Mouse (Mus musculus) midbrain, embryonic 12.5 days (tissue): ENCODE results near the gene Farp1. TPM values are rescaled to one million over a fixed set of nuclear protein-coding genes. Genes with fewer than 3 reads are reported as not detected.

Source experiments
- ATAC-seq: fragments of 200-750 bp; cut with Nextera tagmentation; 2 replicates; pipeline ENCODE4 v1.8.0; 2017; ENCODE audit warnings: low read depth, moderate TSS enrichment, moderate library complexity; ENCODE audit not compliant: low FRiP score
- H3K27ac ChIP-seq: fragments of 300-500 bp; sonication (generic); replicated peaks from 2 replicates; pipeline ENCODE4 v1.5.1; 2016; ENCODE audit warnings: mild to moderate bottlenecking
- H3K27me3 ChIP-seq: fragments of 300-500 bp; sonication (generic); 2 replicates; pipeline ENCODE4 v1.6.1; 2016; ENCODE audit warnings: mild to moderate bottlenecking
- H3K36me3 ChIP-seq: fragments of 300-500 bp; sonication (generic); 2 replicates; pipeline ENCODE4 v1.6.1; 2016
- H3K4me1 ChIP-seq: fragments of 300-500 bp; sonication (generic); 2 replicates; pipeline ENCODE4 v1.6.1; 2016
- H3K4me2 ChIP-seq: fragments of 300-500 bp; sonication (generic); replicated peaks from 2 replicates; pipeline ENCODE4 v1.6.1; 2016; ENCODE audit warnings: mild to moderate bottlenecking, moderate library complexity
- H3K4me3 ChIP-seq: fragments of 300-500 bp; sonication (generic); 2 replicates; pipeline ENCODE4 v1.5.1; 2016; ENCODE audit warnings: mild to moderate bottlenecking
- H3K9ac ChIP-seq: fragments of 300-500 bp; sonication (generic); replicated peaks from 2 replicates; pipeline ENCODE4 v1.6.1; 2016; ENCODE audit warnings: mild to moderate bottlenecking, moderate library complexity
- H3K9me3 ChIP-seq: fragments of 300-500 bp; sonication (generic); 2 replicates; pipeline ENCODE4 v1.6.1; 2016; ENCODE audit warnings: mild to moderate bottlenecking
- WGBS: fragments of 180-500 bp; shearing (Covaris S2); methylation state at CpG from one replicate; pipeline ENCODE4 v1.1.7; 2016; 5-methylcytosine and 5-hydroxymethylcytosine counted together
- polyA plus RNA-seq: library from polyadenylated mRNA; unstranded; fragments of >200 nt; fragmentation: Nextera tagmentation; extraction: Ambion mirVana; gene quantifications from 2 replicates; pipeline ENCODE4 v1.2.1, GENCODE M21; 2016

Gene Farp1
- polyA plus RNA-seq, 1 experiment from 2014 or later, result 26.5 TPM

DNA sequence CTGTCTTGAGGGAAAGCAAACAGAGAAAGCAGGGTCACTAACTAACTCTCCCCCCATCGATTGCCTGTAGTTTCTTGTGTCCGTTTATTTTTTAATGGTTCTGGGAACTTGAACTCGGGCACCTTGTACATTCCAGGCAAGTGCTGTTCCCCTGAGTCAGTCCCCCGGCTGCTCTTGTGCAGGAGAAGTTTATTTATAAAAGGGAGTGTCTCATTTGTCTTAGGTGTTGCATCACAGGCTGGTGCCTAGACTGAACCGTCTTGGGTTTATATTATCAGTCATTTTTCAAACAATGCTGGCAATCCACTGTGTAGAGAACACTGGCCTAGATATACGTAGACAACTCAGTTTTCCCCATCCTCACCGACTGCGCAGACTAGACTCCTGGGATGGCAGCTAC, 204.4 kb downstream of the Farp1 start:
- H3K27ac ChIP-seq, result no peak overlapping the region
- no peak overlapping the region for H3K4me2 ChIP-seq
- no peak overlapping the region for H3K4me3 ChIP-seq
- ATAC-seq, result no peak
- WGBS, result 84% methylated on average over 8 of the region's 8 CpGs
- H3K36me3 ChIP-seq, result peaks cover 38% of the 10 kb centered on the region
- no peaks in the 10 kb centered on the region for H3K27me3 ChIP-seq
- H3K4me1 ChIP-seq, result peaks cover 20% of the 10 kb centered on the region; the same call in 1 of the 2 replicates
- no peaks in the 10 kb centered on the region for H3K9me3 ChIP-seq
- H3K9ac ChIP-seq, result no peak overlapping the region

DNA sequence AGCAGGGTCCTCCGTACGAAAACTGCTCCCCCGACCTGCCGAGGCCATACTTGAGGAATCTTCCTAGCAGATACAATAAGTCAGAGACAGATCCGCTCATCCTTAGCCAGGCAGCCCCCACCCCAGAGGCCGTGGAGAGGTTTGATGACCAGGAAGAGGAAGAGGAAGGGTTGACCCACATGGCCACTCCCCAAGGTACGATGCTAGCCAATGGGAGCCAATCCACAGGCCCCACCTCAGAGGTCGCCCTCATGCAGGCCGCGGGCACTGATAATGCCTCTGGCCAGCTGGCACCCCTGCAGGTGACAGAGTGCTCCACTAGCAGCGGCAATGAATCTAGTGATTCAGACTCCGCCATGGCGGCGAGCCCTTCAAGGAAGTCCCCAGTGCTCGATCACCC, 209.1 kb downstream of the Farp1 start:
- Histone ChIP-seq H3K4me3 (no peak overlapping the region), H3K4me2 (no peak overlapping the region), H3K9me3 (no peaks in the 10 kb centered on the region), H3K4me1 (peaks cover 12% of the 10 kb centered on the region), H3K9ac (no peak overlapping the region), H3K27ac (no peak overlapping the region), H3K27me3 (no peaks in the 10 kb centered on the region), H3K36me3 (peaks cover 33% of the 10 kb centered on the region)
- ATAC-seq, result no peak
- WGBS, result 97% methylated on average over 15 of the region's 15 CpGs

DNA sequence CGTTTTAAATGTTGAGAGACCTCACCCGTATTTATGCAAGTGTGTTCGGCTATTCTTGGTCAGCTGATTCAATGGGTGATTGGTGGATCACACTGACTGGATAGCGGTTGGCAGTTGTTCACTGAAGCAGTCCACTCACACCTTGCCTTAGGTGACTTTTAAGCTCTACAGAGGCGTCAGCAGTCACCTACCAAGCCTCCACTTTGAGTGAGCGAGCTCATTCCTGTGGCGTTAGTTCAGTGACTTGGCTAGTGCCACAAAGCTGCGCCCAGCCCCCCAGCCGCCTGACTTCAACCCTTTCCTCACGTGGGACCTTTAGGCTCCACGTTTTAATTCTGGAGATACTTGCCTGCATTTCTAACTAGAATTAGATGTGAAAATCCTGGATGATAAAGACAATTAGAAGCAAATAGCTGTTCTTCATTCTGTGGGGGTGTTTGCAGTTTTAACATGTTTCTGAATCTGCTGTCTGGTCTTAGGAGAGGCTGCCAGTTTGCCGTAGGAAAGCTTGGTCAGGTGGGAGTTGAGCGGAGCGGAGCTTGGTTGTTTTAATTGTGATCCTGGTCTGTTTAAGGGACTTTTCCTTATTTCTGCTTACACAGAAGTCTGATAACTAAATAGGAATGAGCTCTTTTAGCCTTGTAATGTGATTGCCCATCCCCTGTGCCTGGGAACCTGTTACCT, 211.2 kb downstream of the Farp1 start:
- peaks cover 12% of the 10 kb centered on the region for H3K4me1 ChIP-seq
- no peak overlapping the region for H3K4me2 ChIP-seq
- ATAC-seq, result no peak
- peaks cover 22% of the 10 kb centered on the region for H3K36me3 ChIP-seq
- no peak overlapping the region for H3K27ac ChIP-seq
- H3K27me3 ChIP-seq, result no peaks in the 10 kb centered on the region
- no peak overlapping the region for H3K9ac ChIP-seq
- H3K9me3 ChIP-seq, result no peaks in the 10 kb centered on the region
- 80% methylated on average over 14 of the region's 14 CpGs for WGBS
- H3K4me3 ChIP-seq, result no peak overlapping the region

DNA sequence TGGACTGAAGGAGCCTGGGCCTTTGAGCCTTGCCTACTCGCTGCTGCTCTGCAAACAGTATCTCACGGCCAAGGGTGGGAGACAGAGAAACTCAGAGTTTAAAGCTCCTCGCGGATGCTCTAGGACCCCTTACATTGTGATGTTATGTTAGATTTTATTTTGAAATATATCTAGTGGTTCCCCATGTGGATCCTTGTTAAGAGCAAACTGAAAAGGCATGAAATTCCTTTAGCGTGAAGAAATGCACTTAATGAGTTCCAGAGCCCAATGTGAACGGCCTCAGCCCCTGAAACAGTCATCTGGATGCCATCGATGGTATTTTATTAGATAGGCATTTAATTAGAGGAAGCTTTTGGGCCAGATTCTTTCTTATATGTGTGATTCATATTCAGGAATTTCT, 212.3 kb downstream of the Farp1 start:
- Histone ChIP-seq H3K27ac (no peak overlapping the region), H3K9me3 (no peaks in the 10 kb centered on the region), H3K9ac (peak overlapping the region; percentile 1; the same call in 1 of the 2 replicates), H3K4me1 (peaks cover 12% of the 10 kb centered on the region), H3K4me2 (no peak overlapping the region), H3K27me3 (no peaks in the 10 kb centered on the region), H3K36me3 (peaks cover 14% of the 10 kb centered on the region), H3K4me3 (no peak overlapping the region)
- 66% methylated on average over 7 of the region's 7 CpGs for WGBS
- no peak for ATAC-seq

DNA sequence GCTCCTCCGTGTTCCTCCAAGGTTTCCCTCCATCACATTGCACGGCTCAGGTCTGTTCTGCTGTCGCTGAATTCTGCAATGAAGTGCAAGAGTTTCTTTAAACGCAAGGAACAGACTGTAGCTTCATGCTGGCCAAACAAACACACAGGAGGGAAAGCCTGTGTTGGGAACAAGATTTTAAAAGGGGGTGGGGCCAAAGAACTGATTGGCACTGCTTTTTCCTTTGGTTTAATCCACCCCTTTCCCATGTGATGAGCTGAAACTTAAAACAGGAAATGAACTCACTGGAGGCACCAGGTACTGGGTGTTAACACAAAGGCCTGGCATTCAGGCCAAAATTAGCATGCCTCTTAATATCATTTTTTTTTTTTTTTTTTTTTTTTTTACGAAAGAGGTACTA, 213.3 kb downstream of the Farp1 start:
- Histone ChIP-seq H3K27ac (no peak overlapping the region), H3K4me2 (no peak overlapping the region), H3K9me3 (no peaks in the 10 kb centered on the region), H3K9ac (no peak overlapping the region), H3K36me3 (peaks cover 12% of the 10 kb centered on the region), H3K27me3 (no peaks in the 10 kb centered on the region), H3K4me3 (no peak overlapping the region), H3K4me1 (peaks cover 12% of the 10 kb centered on the region)
- ATAC-seq, result no peak
- WGBS, result 85% methylated on average over 5 of the region's 5 CpGs

DNA sequence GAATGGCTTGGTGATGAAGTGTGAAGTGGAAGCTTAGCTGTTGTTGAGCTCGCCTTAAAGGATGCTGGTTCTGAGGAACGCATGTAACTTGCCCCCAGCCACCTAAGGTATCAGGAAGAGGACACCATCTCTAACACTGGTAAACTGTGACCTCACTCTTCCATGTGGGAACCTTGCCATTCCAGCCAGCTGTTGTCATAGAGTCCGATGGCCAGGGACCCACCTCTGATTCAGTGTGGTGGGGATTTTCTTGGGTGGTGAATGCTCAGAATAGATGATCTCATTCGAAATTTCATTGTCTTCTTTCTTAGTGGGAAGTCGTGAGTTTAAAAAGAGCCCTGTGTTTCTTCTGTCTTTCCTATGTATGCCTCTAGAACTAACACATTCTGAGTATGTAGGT, 216.1 kb downstream of the Farp1 start:
- no peak overlapping the region for H3K4me2 ChIP-seq
- no peak for ATAC-seq
- no peaks in the 10 kb centered on the region for H3K36me3 ChIP-seq
- 79% methylated on average over 5 of the region's 5 CpGs for WGBS
- no peak overlapping the region for H3K4me3 ChIP-seq
- no peak overlapping the region for H3K27ac ChIP-seq
- H3K9me3 ChIP-seq, result no peaks in the 10 kb centered on the region
- no peak overlapping the region for H3K9ac ChIP-seq
- peaks cover 10% of the 10 kb centered on the region for H3K4me1 ChIP-seq
- H3K27me3 ChIP-seq, result no peaks in the 10 kb centered on the region

DNA sequence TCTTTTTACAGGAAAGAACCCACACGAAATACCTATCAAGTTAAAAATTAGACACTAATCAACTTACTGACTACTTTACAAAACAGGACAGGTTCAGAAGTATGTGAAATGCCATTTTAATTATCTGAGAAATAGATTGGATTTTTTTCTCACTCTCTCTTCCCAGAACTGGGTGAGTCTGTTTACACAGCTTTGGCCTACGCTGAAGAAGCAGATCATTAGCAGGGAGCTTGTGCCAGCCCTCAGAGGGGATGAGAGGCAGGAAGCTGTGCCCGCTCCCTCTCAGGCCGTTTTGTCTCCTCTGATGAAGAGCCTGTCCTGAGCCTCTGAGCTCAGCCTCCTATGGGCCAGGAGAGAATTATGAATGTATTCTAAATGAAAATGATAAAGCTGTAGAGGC, 216.7 kb downstream of the Farp1 start:
- no peaks in the 10 kb centered on the region for H3K27me3 ChIP-seq
- no peak overlapping the region for H3K27ac ChIP-seq
- H3K4me1 ChIP-seq, result peaks cover 8% of the 10 kb centered on the region
- no peaks in the 10 kb centered on the region for H3K36me3 ChIP-seq
- H3K9ac ChIP-seq, result no peak overlapping the region
- 75% methylated on average over 4 of the region's 4 CpGs for WGBS
- no peak overlapping the region for H3K4me2 ChIP-seq
- no peak for ATAC-seq
- no peak overlapping the region for H3K4me3 ChIP-seq
- H3K9me3 ChIP-seq, result no peaks in the 10 kb centered on the region

DNA sequence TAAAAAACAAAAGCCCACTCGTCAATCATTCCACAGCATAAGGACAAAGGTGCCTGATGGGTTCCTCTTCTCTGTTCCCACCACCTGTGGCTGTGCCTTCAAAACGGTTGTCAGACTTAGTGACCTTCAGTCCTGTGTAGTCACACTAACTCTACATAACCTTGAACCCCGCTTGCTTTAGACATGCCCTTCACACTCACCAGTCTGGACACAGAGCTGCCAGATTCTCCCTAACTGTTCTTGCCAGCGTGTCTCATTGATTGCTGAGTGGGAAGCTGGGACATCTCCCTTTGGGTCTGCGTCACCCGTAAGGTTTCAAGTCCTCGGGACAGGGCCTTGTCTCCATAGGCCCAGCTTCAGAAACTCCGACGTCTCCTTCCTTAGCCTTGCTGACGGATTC, 217.5 kb downstream of the Farp1 start:
- H3K4me2 ChIP-seq, result no peak overlapping the region
- no peak for ATAC-seq
- H3K27ac ChIP-seq, result no peak overlapping the region
- no peaks in the 10 kb centered on the region for H3K9me3 ChIP-seq
- no peaks in the 10 kb centered on the region for H3K4me1 ChIP-seq
- WGBS, result 86% methylated on average over 10 of the region's 10 CpGs
- H3K9ac ChIP-seq, result no peak overlapping the region
- H3K36me3 ChIP-seq, result 0 out of 2 replicates have a peak, but pooled peaks cover 3% of the 10 kb centered on the region
- no peak overlapping the region for H3K4me3 ChIP-seq
- H3K27me3 ChIP-seq, result no peaks in the 10 kb centered on the region

DNA sequence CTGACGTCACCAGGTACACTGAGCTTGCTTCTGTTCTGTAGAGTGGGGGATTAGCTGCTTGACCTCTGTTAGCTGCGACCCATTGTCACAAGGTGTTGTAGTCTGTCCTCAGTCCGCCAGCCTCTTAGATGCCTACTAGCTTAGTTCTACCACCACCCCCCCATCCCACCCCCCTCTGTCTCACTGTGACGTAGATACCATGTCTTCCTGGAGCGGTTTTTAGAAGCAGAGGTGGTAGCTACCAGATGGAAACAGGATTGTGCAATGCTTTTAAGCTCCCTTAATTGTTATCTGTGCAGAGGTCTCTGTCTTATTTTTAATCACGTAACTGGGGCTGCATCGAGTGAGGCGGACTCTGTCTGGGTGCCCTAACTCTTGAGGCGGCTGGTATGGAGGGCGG, 219.9 kb downstream of the Farp1 start:
- 84% methylated on average over 10 of the region's 10 CpGs for WGBS

DNA sequence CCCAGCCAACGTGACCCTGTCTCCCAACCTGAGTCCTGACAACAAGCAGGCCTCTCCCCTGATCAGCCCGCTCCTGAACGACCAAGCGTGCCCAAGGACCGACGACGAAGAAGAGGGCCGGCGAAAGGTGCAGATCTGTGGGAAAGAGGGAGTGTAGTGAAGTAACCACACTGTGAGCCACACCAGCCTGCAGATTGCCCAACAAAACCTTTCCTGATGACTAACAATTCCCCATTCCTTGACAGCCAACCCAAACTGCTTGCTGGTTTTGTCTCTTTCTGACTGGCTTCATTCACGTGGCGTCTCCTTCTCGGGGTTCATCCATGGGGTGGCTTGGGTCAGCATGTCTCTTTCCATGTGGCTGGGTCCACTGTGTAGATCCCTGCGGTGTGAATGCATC, 220.5 kb downstream of the Farp1 start:
- 89% methylated on average over 13 of the region's 13 CpGs for WGBS
- Histone ChIP-seq H3K4me2 (no peak overlapping the region), H3K27ac (no peak overlapping the region), H3K9ac (no peak overlapping the region), H3K27me3 (no peaks in the 10 kb centered on the region), H3K4me1 (peaks cover 3% of the 10 kb centered on the region; the same call in 1 of the 2 replicates), H3K9me3 (no peaks in the 10 kb centered on the region), H3K4me3 (no peak overlapping the region), H3K36me3 (0 out of 2 replicates have a peak, but pooled peaks cover 3% of the 10 kb centered on the region)
- ATAC-seq, result no peak

More for the DNA sequence above, 219.9 kb downstream of the Farp1 start:
- Histone ChIP-seq H3K27me3 (no peaks in the 10 kb centered on the region), H3K9ac (no peak overlapping the region), H3K36me3 (0 out of 2 replicates have a peak, but pooled peaks cover 3% of the 10 kb centered on the region), H3K27ac (no peak overlapping the region), H3K4me3 (no peak overlapping the region), H3K4me1 (peaks cover 3% of the 10 kb centered on the region; the same call in 1 of the 2 replicates), H3K9me3 (no peaks in the 10 kb centered on the region), H3K4me2 (no peak overlapping the region)
- ATAC-seq, result no peak

DNA sequence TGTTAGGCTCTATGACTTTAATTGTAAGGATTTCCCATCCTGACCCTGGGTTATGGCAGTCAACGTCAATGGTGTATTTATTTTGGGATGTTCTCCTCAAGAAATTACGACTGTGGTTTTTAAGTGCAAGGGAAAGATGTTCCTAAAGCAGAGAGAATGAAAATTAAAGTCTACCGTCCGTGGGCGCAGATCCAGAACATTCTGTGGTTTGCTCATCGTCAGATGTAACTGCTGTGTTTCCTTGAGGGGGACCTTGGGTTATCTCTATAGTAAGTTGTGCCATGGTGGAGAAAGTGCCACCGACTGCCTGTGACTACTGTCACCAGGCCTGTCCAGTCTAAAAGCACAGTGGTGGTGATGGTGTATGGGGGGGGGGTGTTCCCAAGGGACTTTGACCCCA, 221.9 kb downstream of the Farp1 start:
- no peak for ATAC-seq
- 0 out of 2 replicates have a peak, but pooled peaks cover 3% of the 10 kb centered on the region for H3K36me3 ChIP-seq
- H3K27ac ChIP-seq, result no peak overlapping the region
- peaks cover 3% of the 10 kb centered on the region; the same call in 1 of the 2 replicates for H3K4me1 ChIP-seq
- no peaks in the 10 kb centered on the region for H3K27me3 ChIP-seq
- H3K9me3 ChIP-seq, result no peaks in the 10 kb centered on the region
- WGBS, result 95% methylated on average over 7 of the region's 7 CpGs
- no peak overlapping the region for H3K9ac ChIP-seq
- H3K4me3 ChIP-seq, result no peak overlapping the region
- no peak overlapping the region for H3K4me2 ChIP-seq

DNA sequence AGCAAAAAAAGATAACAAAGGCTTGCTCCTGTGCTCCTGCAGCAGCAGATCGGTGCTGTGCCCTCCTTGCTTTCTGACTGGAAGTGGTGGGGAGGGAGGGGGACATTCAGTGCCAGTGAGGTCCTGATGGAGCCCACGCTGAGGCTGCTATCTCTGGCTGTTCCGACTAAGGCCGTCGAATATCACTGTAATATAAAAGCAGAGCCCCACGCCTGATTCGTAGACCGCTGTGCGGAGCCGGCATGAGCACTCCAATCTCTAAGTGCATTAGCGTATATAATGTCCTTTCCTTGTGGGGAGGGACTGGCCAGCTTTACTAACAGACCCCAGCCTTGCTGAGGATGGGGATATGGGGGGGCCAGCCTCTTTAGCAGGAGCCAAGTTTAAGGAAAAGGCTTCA, 224.3 kb downstream of the Farp1 start:
- peak; percentile 47 for ATAC-seq
- Histone ChIP-seq H3K4me1 (peaks cover 3% of the 10 kb centered on the region; the same call in 1 of the 2 replicates), H3K27me3 (no peaks in the 10 kb centered on the region), H3K9me3 (no peaks in the 10 kb centered on the region), H3K4me2 (no peak overlapping the region), H3K9ac (no peak overlapping the region), H3K4me3 (no peak overlapping the region), H3K36me3 (0 out of 2 replicates have a peak, but pooled peaks cover 5% of the 10 kb centered on the region), H3K27ac (peak overlapping the region; percentile 44; the same call in 1 of the 2 replicates)
- 63% methylated on average over 11 of the region's 11 CpGs for WGBS
